Comparison of ENCODE assay signal across 8 mouse cellular contexts in genomic region chr3:65658721-65659619, GRCm38 (mm10). TPM values are rescaled to one million over a fixed set of nuclear protein-coding genes. Genes with fewer than 3 reads are reported as not detected.
DNase-seq lines count a peak whose midpoint lies in the region; ATAC-seq lines count a peak whose summit lies in the region.

No protein-coding gene starts in this region.

- peak; percentile 41 for DNase-seq in MEL-GATA-1-ER (ENCODE audit: extremely low read depth, low read depth)
- peak; percentile 56 for DNase-seq in cerebellum, adult 9-10 months
- DNase-seq in frontal cortex, postnatal 25 days (ENCODE audit: low spot score in 2 of 2): peak; percentile 61 to 62
- DNase-seq in hindbrain, embryonic 14.5 days (ENCODE audit: low spot score): peak; percentile 69
- DNase-seq in left cerebral cortex, adult 18-20 months (ENCODE audit: low spot score in 2 of 2): peak; percentile 67 to 84
- DNase-seq in lung, postnatal 4 days: peak; percentile 80 to 86
- peak; percentile 82 for DNase-seq in retina, postnatal 1 day
- DNase-seq in thymus, postnatal 4 days: peak; percentile 82

- H3K4me3 ChIP-seq in hindbrain, embryonic 14.5 days (replicated peaks; ENCODE audit: low read length): peak overlapping the region; percentile 50

- peaks cover 13% of the 10 kb centered on the region; the same call in 1 of the 2 replicates for H3K27me3 ChIP-seq in hindbrain, embryonic 14.5 days (ENCODE audit: control insufficient read depth, insufficient read depth, low read length)

- under 1% methylated on average over 72 of the region's 72 CpGs for WGBS in hindbrain, embryonic 14.5 days

- H3K36me3 ChIP-seq in hindbrain, embryonic 14.5 days (replicated peaks; ENCODE audit: control insufficient read depth, insufficient read depth): no peaks in the 10 kb centered on the region

- peak; percentile 86 for ATAC-seq in hindbrain, embryonic 14.5 days (ENCODE audit: low FRiP score)

- peak overlapping the region; percentile 26; the same call in 1 of the 2 replicates for H3K27ac ChIP-seq in hindbrain, embryonic 14.5 days

- peak overlapping the region; percentile 79 for H3K4me2 ChIP-seq in hindbrain, embryonic 14.5 days (replicated peaks)

- H3K4me1 ChIP-seq in hindbrain, embryonic 14.5 days (replicated peaks; ENCODE audit: control insufficient read depth, insufficient read depth, low read length): 0 out of 2 replicates have a peak, but pooled peaks cover 3% of the 10 kb centered on the region

- H3K9ac ChIP-seq in hindbrain, embryonic 14.5 days: peak overlapping the region; percentile 66

- H3K9me3 ChIP-seq in hindbrain, embryonic 14.5 days (ENCODE audit: control insufficient read depth, low read length): no peaks in the 10 kb centered on the region

RNA-seq across cellular contexts. Expression of gene Lekr1, which starts 7.1 kb away (rescaled TPM):
- 7.1 and 8.2 TPM in 2 replicates for polyA plus RNA-seq in hindbrain, embryonic 14.5 days (2014; fragmentation: Nextera tagmentation; extraction: Ambion mirVana)
- 1 to 10 TPM; 6.9 to 7.3 TPM for total RNA-seq in left cerebral cortex, adult 18-20 months (2021)

Comparison
In these comparisons a context has a peak if more than half of its experiments do, and no peak if none do; other contexts are left out.
1. Peak in every context shown above with its lines: DNase-seq, ATAC-seq, H3K4me3 ChIP-seq and H3K27ac ChIP-seq.